Mouse (Mus musculus) liver, embryonic 12.5 days (tissue): Measurements from ENCODE around the gene Ccnq. TPM values are rescaled to one million over a fixed set of nuclear protein-coding genes. Genes with fewer than 3 reads are reported as not detected.

Source experiments
- ATAC-seq: fragments of 200-750 bp; cut with Nextera tagmentation; 2 replicates; pipeline ENCODE4 v1.8.0; 2017; ENCODE audit warnings: moderate number of reproducible peaks, mild to moderate bottlenecking, moderate library complexity
- H3K27ac ChIP-seq: fragments of 300-500 bp; sonication (generic); 2 replicates; pipeline ENCODE4 v1.5.1; 2016; ENCODE audit warnings: mild to moderate bottlenecking
- H3K27me3 ChIP-seq: fragments of 300-500 bp; sonication (generic); replicated peaks from 2 replicates; pipeline ENCODE4 v1.6.1; 2016; ENCODE audit warnings: mild to moderate bottlenecking, moderate library complexity
- H3K36me3 ChIP-seq: fragments of 300-500 bp; sonication (generic); 2 replicates; pipeline ENCODE4 v1.6.1; 2016; ENCODE audit warnings: mild to moderate bottlenecking, moderate library complexity
- H3K4me1 ChIP-seq: fragments of 300-500 bp; sonication (generic); 2 replicates; pipeline ENCODE4 v1.6.1; 2016
- H3K4me2 ChIP-seq: fragments of 300-500 bp; sonication (generic); 2 replicates; pipeline ENCODE4 v1.6.1; 2016; ENCODE audit warnings: mild to moderate bottlenecking, moderate library complexity
- H3K4me3 ChIP-seq: fragments of 300-500 bp; sonication (generic); 2 replicates; pipeline ENCODE4 v1.5.1; 2016; ENCODE audit warnings: mild to moderate bottlenecking, moderate library complexity
- H3K9ac ChIP-seq: fragments of 300-500 bp; sonication (generic); 2 replicates; pipeline ENCODE4 v1.6.1; 2016; ENCODE audit warnings: mild to moderate bottlenecking, moderate library complexity
- H3K9me3 ChIP-seq: fragments of 300-500 bp; sonication (generic); replicated peaks from 2 replicates; pipeline ENCODE4 v1.6.1; 2016; ENCODE audit warnings: mild to moderate bottlenecking, moderate library complexity
- WGBS: fragments of 180-500 bp; shearing (Covaris S2); methylation state at CpG from one replicate; pipeline ENCODE4 v1.1.7; 2016; ENCODE audit not compliant: insufficient replicate concordance; 5-methylcytosine and 5-hydroxymethylcytosine counted together
- polyA plus RNA-seq: library from polyadenylated mRNA; unstranded; fragments of >200 nt; fragmentation: Nextera tagmentation; extraction: Ambion mirVana; gene quantifications from 2 replicates; pipeline ENCODE4 v1.2.1, GENCODE M21; 2016

Ccnq gene
- 30.3 and 32.4 TPM in 2 replicates for polyA plus RNA-seq

DNA sequence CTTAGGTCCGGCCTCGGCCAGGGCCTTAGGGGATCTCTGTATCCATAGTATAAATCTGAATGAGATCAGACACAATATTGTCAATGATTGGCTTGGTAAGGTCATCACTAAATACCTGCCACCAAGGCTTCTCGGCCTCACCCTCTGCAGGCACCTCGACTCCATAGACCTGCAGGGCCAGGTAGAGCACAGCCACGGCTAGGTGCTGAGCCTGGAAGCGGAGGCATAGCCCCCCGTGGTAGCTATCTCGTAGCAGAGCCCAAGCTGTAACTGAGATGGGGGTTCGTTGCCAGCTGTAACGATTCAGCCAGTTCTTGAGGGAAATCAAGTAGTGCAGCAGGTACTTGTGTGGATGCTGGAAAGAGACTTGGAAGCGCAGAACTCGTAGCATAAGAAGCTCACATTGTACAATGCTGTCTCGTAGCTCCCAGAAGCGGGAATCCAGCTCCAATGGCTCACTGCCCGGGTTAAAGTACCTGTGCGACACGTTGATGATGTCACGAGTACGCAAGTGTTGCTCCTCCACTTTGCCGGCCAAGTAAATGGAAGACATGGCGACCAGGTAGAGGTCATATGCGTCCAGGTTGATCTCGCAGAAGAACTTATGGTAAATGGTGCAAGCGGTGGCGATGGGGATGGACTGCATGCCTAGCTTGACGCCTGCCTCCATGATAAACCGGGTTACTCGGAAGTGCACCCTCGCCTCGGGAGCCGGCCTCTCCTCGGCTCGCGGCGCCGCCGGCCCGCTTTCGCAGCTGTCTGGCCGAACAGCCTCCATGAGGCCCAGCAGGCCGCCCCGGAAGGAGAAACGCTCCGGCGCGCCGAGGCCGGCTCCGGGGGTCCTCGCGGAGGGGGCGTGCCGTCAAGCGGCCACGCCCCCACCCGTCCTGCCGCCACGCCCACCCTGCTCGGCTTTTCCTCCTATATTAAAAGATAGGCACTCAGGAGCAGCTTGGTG lies at the start of gene Ccnq:
TSS of gene Ccnq (minus strand) at position 845 of the 958 bp plus-strand sequence.
- H3K27me3 ChIP-seq = no peaks in the 10 kb centered on the region
- H3K9me3 ChIP-seq = no peaks in the 10 kb centered on the region
- peak within 1 kb of the TSS; percentile 79 for H3K9ac ChIP-seq
- peak within 1 kb of the TSS; percentile 74 for H3K27ac ChIP-seq
- peaks cover 27% of the 10 kb centered on the region for H3K4me1 ChIP-seq
- H3K4me3 ChIP-seq = peak within 1 kb of the TSS; percentile 76
- WGBS = 7% methylated on average over 59 of the region's 59 CpGs
- peak; percentile 91 for ATAC-seq
- peak within 1 kb of the TSS; percentile 91 for H3K4me2 ChIP-seq
- peaks cover 21% of the 10 kb centered on the region for H3K36me3 ChIP-seq

DNA sequence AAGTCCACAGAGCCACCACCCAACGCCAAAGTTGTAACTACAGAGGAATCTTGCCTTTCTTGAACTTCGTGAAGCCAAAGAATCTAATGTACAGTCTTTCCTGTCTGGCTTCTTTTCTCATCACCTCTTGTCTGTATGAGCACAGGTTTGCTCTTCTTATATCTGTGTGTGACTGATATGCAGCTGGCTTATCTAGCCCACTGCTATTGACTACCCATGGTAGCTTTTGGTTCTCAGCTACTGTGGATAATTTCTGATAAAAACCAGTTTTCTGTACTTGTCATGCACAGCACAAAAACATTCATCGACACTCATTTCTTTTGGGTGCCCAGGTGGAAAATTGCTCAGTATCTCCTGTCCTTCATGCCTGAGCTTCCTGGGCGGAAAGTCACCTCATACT lies 49.6 kb upstream of the Ccnq start:
- Histone ChIP-seq H3K9me3 (no peaks in the 10 kb centered on the region), H3K36me3 (no peaks in the 10 kb centered on the region), H3K9ac (no peak overlapping the region), H3K27ac (peak overlapping the region; percentile 66), H3K4me1 (peaks cover 49% of the 10 kb centered on the region), H3K4me3 (no peak overlapping the region), H3K27me3 (no peaks in the 10 kb centered on the region), H3K4me2 (peak overlapping the region; percentile 31)
- ATAC-seq = peak; percentile 86
- WGBS = 45% methylated on average over 4 of the region's 4 CpGs

DNA sequence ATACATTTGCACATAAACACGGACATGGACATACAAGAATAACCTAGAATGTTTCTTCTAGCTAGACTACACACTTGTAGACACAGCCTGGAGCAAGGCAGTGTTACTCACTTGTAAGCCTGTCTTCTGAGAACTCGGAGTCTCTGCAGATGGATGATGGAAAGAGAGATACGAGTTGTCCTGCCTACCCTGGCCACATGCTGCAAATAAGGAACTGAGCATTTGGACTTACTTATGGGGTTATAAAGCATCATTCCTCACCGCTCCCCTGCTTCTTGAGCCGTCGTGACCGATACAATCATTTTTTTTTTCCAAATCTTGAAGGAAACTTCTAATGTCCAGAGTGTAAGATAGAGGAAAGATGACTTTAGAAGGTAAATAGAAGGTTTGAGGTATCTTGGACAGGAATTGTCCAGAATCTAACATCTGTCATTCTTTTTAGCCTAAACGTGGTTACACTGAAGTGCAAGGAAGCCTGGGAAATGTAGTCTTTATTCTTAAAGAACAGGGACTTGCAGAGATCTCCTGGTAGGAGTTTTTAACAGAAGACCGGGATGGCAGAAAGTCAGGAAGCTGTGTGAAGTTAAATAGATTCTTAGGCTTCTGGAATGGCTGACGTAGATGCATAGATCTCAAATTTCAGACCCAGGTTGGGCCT lies 44.7 kb upstream of the Ccnq start:
- no peak overlapping the region for H3K9ac ChIP-seq
- no peak overlapping the region for H3K27ac ChIP-seq
- H3K4me1 ChIP-seq = peaks cover 39% of the 10 kb centered on the region
- H3K36me3 ChIP-seq = no peaks in the 10 kb centered on the region
- H3K4me2 ChIP-seq = no peak overlapping the region
- ATAC-seq = no peak
- H3K27me3 ChIP-seq = no peaks in the 10 kb centered on the region
- 64% methylated on average over 10 of the region's 10 CpGs for WGBS
- no peak overlapping the region for H3K4me3 ChIP-seq
- H3K9me3 ChIP-seq = no peaks in the 10 kb centered on the region

DNA sequence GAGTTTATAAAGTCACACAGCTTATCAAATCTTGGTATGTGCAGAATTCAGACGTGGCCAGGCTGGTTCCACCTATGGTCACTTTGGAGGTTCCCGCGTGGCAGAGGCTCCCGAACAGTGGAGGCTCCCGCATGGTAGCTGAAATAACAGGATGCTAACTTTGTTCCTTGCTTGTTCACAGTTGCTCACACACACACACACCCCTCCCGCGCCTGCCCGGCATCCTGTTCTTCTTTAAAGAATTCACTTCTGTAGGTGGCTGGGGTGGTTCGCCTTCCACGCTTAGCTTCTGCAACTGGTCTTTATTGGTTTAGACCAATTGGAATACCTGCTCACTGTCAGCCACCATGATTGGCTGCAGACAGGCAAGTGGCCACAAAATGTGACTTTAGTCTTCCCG lies 41.6 kb upstream of the Ccnq start:
- peaks cover 28% of the 10 kb centered on the region for H3K4me1 ChIP-seq
- H3K36me3 ChIP-seq = no peaks in the 10 kb centered on the region
- H3K27ac ChIP-seq = no peak overlapping the region
- H3K27me3 ChIP-seq = no peaks in the 10 kb centered on the region
- peak overlapping the region; percentile 48 for H3K4me2 ChIP-seq
- no peaks in the 10 kb centered on the region for H3K9me3 ChIP-seq
- no peak overlapping the region for H3K9ac ChIP-seq
- 67% methylated on average over 11 of the region's 11 CpGs for WGBS
- H3K4me3 ChIP-seq = no peak overlapping the region
- ATAC-seq = no peak

- WGBS = 20% methylated on average over 11 of the region's 11 CpGs
- no peak overlapping the region; the same call in 1 of the 2 replicates for H3K4me3 ChIP-seq
- H3K9me3 ChIP-seq = no peaks in the 10 kb centered on the region
- no peak overlapping the region for H3K9ac ChIP-seq
- H3K27ac ChIP-seq = no peak overlapping the region
- no peaks in the 10 kb centered on the region for H3K36me3 ChIP-seq
- no peaks in the 10 kb centered on the region for H3K27me3 ChIP-seq
- peak overlapping the region; percentile 48 for H3K4me2 ChIP-seq
- H3K4me1 ChIP-seq = peaks cover 23% of the 10 kb centered on the region
- ATAC-seq = no peak
Measured at GRCm38 (mm10) chr11:78792465-78792864, 40.9 kb upstream of the Ccnq start.

DNA sequence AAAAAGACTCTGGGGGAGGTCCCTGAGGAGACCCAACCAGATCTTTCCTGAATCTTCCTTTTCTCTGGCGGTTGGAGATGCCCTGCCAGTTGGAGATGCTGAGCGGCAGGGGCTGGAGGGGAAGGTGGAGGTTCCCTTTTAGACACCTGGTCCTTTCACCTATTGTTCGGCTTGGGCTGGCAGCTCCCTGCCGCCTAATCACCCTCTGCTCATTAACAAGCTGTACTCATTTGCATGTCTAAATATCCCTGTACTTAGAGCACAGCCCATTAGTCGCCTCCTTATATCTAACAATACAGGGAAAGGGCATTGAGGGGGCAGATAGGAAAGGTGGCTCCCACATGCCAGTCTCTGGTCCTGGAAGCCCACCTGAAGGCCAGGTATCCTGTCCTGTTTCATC lies 40.5 kb upstream of the Ccnq start:
- H3K4me1 ChIP-seq = peaks cover 23% of the 10 kb centered on the region
- H3K27ac ChIP-seq = no peak overlapping the region
- 49% methylated on average over 5 of the region's 5 CpGs for WGBS
- no peak overlapping the region for H3K9ac ChIP-seq
- no peak for ATAC-seq
- no peak overlapping the region for H3K4me3 ChIP-seq
- no peaks in the 10 kb centered on the region for H3K36me3 ChIP-seq
- peak overlapping the region; percentile 48 for H3K4me2 ChIP-seq
- H3K9me3 ChIP-seq = no peaks in the 10 kb centered on the region
- no peaks in the 10 kb centered on the region for H3K27me3 ChIP-seq

DNA sequence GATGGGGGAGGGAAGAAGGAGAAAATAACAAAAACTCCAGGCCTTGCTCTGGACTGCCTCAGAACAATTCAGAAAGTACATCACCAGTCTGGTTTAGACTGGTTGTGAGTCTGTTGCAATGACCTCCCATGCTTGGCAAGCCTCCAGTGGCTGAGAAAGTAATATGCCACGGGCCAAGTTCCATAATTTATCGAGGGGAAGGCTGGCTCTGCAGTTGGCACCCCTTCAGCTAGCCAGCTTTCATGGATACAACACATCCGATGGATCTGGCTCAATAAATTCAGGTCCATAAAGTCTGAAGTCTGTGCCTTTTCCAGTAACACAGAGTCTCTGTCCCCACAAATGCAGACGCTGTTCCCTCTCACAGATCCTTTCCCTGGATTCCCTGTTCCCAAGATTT lies 40.1 kb upstream of the Ccnq start:
- ATAC-seq = no peak
- peaks cover 23% of the 10 kb centered on the region for H3K4me1 ChIP-seq
- H3K4me3 ChIP-seq = no peak overlapping the region
- no peaks in the 10 kb centered on the region for H3K36me3 ChIP-seq
- H3K27ac ChIP-seq = no peak overlapping the region
- no peaks in the 10 kb centered on the region for H3K9me3 ChIP-seq
- 50% methylated on average over 4 of the region's 4 CpGs for WGBS
- no peak overlapping the region for H3K9ac ChIP-seq
- no peak overlapping the region for H3K4me2 ChIP-seq
- no peaks in the 10 kb centered on the region for H3K27me3 ChIP-seq

- Histone ChIP-seq H3K27ac (no peak overlapping the region), H3K9me3 (no peaks in the 10 kb centered on the region), H3K36me3 (no peaks in the 10 kb centered on the region), H3K4me3 (no peak overlapping the region), H3K27me3 (no peaks in the 10 kb centered on the region), H3K4me2 (no peak overlapping the region), H3K4me1 (peaks cover 23% of the 10 kb centered on the region), H3K9ac (no peak overlapping the region)
- WGBS = 71% methylated on average over 11 of the region's 11 CpGs
- no peak for ATAC-seq
Measured at GRCm38 (mm10) chr11:78789370-78790060, 38.0 kb upstream of the Ccnq start.

DNA sequence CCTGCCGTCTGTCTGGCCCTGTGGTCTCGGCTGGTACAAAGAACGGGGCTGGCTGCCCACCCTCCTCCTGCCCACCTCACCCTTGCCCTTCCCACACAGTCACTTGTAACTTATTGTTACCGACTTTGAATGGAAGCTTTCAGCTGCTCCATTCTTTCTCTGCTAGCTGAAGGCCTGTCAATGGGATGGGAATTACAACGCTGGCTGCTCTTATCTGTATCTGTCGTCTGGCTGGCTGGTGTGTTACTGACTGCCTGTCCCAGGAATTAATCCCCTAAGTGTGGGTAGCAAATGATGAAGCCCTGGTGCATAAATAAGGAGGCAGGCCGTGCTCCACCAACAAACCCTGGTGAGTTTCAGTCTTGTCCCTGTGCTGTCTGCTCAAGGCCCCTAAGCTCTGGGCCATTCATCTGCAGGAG lies 34.5 kb upstream of the Ccnq start:
- no peak overlapping the region for H3K4me2 ChIP-seq
- ATAC-seq = no peak
- no peaks in the 10 kb centered on the region for H3K27me3 ChIP-seq
- H3K4me1 ChIP-seq = peaks cover 6% of the 10 kb centered on the region; the same call in 1 of the 2 replicates
- H3K9me3 ChIP-seq = no peaks in the 10 kb centered on the region
- H3K9ac ChIP-seq = no peak overlapping the region
- H3K36me3 ChIP-seq = no peaks in the 10 kb centered on the region
- WGBS = 36% methylated on average over 7 of the region's 7 CpGs
- H3K4me3 ChIP-seq = no peak overlapping the region
- H3K27ac ChIP-seq = no peak overlapping the region

DNA sequence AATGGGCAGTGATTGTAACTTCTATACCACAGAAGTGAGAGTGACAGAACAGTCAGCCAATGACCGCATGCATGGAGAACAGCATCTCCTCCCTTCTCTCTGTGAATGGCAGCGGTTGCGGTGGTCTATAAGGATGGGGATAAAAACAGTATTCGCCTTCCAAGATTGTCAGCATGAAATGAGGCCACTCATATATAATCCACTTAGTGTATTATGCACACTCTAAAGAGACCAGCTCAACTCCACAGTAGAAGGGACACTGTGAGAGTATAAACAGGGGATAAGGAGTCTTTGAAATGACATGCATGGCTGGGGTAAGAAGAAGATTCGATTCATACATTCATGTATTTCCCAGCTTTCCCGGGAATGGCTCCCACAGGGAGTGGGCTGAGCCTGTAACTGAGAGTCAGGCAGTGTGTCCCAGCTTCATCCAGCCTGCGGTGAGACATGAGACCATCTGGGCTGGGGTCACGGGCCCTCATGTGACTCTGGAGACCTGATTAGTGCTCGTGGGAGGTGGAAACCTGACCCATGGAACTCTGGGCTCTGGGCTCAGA lies 31.3 kb upstream of the Ccnq start:
- Histone ChIP-seq H3K27ac (no peak overlapping the region), H3K4me1 (no peaks in the 10 kb centered on the region; the same call in 1 of the 2 replicates), H3K9me3 (no peaks in the 10 kb centered on the region), H3K9ac (no peak overlapping the region), H3K4me2 (no peak overlapping the region), H3K36me3 (no peaks in the 10 kb centered on the region), H3K4me3 (no peak overlapping the region), H3K27me3 (no peaks in the 10 kb centered on the region; the same call in 1 of the 2 replicates)
- ATAC-seq = no peak
- WGBS = 68% methylated on average over 9 of the region's 9 CpGs

- no peak overlapping the region for H3K27ac ChIP-seq
- no peaks in the 10 kb centered on the region for H3K36me3 ChIP-seq
- H3K9ac ChIP-seq = no peak overlapping the region
- ATAC-seq = no peak
- H3K4me2 ChIP-seq = no peak overlapping the region
- WGBS = 62% methylated on average over 5 of the region's 5 CpGs
- no peak overlapping the region for H3K4me3 ChIP-seq
- no peaks in the 10 kb centered on the region; the same call in 1 of the 2 replicates for H3K27me3 ChIP-seq
- no peaks in the 10 kb centered on the region for H3K9me3 ChIP-seq
- no peaks in the 10 kb centered on the region; the same call in 1 of the 2 replicates for H3K4me1 ChIP-seq
Measured at GRCm38 (mm10) chr11:78782326-78782725, 30.8 kb upstream of the Ccnq start.
